Mouse (Mus musculus): Measurements from ENCODE around the gene Frrs1.

- TF ChIP-seq CTCF (IDR thresholded peaks at IDR 0.05; ENCODE audit: borderline replicate concordance, insufficient read depth, low read length) (no peak), POLR2A (IDR thresholded peaks at IDR 0.05; ENCODE audit: low read depth, low read length) (no peak)
Observed at GRCm38 (mm10) chr3:116812946-116813345, 46.3 kb upstream of the Frrs1 start.
